Mouse (Mus musculus) lung, postnatal 0 days (tissue): Measurements from ENCODE around the gene Hcls1. TPM values are rescaled to one million over a fixed set of nuclear protein-coding genes. Genes with fewer than 3 reads are reported as not detected.

Experiments used
- ATAC-seq: fragments of 200-750 bp; cut with Nextera tagmentation; 2 replicates; pipeline ENCODE4 v1.8.0; 2017; ENCODE audit warnings: moderate library complexity
- DNase-seq: peaks from one replicate; pipeline ENCODE4 v3.0.0-alpha.2; 2016; ENCODE audit warnings: low spot score
- H3K27ac ChIP-seq: fragments of 300-500 bp; sonication (generic); 2 replicates; pipeline ENCODE4 v1.5.1; 2014; ENCODE audit warnings: antibody characterized with exemption, mild to moderate bottlenecking, low read length, mixed read lengths
- H3K27me3 ChIP-seq: fragments of 300-500 bp; sonication (generic); replicated peaks from 2 replicates; pipeline ENCODE4 v1.6.1; 2014; ENCODE audit warnings: low read length, mixed read lengths; ENCODE audit not compliant: insufficient read depth
- H3K36me3 ChIP-seq: fragments of 300-500 bp; sonication (generic); 2 replicates; pipeline ENCODE4 v1.6.1; 2014; ENCODE audit warnings: low read length, mixed read lengths; ENCODE audit not compliant: insufficient read depth
- H3K4me1 ChIP-seq: fragments of 300-500 bp; sonication (generic); 2 replicates; pipeline ENCODE4 v1.6.1; 2014; ENCODE audit warnings: antibody characterized with exemption, low read depth, low read length, mixed read lengths; ENCODE audit not compliant: insufficient read depth
- H3K4me2 ChIP-seq: fragments of 300-500 bp; sonication (generic); replicated peaks from 2 replicates; pipeline ENCODE4 v1.6.1; 2014; ENCODE audit warnings: low read depth, mild to moderate bottlenecking, low read length, moderate library complexity, mixed read lengths
- H3K4me3 ChIP-seq: fragments of 300-500 bp; sonication (generic); 2 replicates; pipeline ENCODE4 v1.5.1; 2014; ENCODE audit warnings: low read depth, low read length
- H3K9ac ChIP-seq: fragments of 300-500 bp; sonication (generic); replicated peaks from 2 replicates; pipeline ENCODE4 v1.6.1; 2014; ENCODE audit warnings: low read depth, mild to moderate bottlenecking
- H3K9me3 ChIP-seq: fragments of 300-500 bp; sonication (generic); 2 replicates; pipeline ENCODE4 v1.6.1; 2016; ENCODE audit warnings: low read length, mixed read lengths
- CTCF ChIP-seq: IDR thresholded peaks from 2 replicates; pipeline ENCODE4 v1.5.1; 2016; ENCODE audit warnings: antibody characterized with exemption, mild to moderate bottlenecking
- EP300 ChIP-seq: IDR thresholded peaks from 2 replicates; pipeline ENCODE4 v1.6.1; 2016; ENCODE audit warnings: antibody characterized with exemption, mild to moderate bottlenecking, control low read depth
- WGBS: fragments of 180-500 bp; shearing (Covaris S2); extraction: QIAGEN DNeasy Blood & Tissue Kit; methylation state at CpG from one replicate; pipeline ENCODE4 v1.1.7; 2014; 5-methylcytosine and 5-hydroxymethylcytosine counted together
- polyA plus RNA-seq: library from polyadenylated mRNA; unstranded; fragments of >200 nt; fragmentation: Nextera tagmentation; extraction: Ambion mirVana; gene quantifications from 2 replicates; pipeline ENCODE4 v1.2.1, GENCODE M21; 2015

The Hcls1 gene
- polyA plus RNA-seq, 1 experiment from 2014 or later, result 12.6 TPM

DNA sequence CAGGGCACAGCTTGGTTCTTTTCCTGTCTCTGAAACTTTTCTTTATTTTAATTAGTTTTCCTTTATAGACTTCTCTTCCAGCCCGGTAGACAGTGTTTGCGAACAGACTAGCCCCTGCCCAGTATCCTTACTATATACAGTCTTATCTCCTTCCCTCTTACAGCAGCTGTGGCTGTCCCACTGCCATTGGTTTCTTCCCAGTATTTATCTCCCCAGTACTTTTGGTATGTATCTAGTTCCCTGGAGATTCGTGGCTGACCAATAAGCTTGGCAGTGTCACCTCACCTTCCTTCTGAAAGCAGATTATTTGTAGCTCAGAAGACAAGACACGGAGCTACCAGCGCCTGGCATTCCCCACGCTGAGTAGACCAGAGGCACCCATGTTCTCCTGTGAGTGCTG, 38.1 kb upstream of the Hcls1 start:
- 94% methylated on average over 6 of the region's 6 CpGs for WGBS
- ATAC-seq (no peak), DNase-seq (no peak)
- H3K9me3 ChIP-seq, result no peaks in the 10 kb centered on the region
- no peak overlapping the region for H3K9ac ChIP-seq
- no peak overlapping the region for H3K4me3 ChIP-seq
- peaks cover 61% of the 10 kb centered on the region for H3K36me3 ChIP-seq
- TF ChIP-seq CTCF (no peak), EP300 (no peak)
- no peaks in the 10 kb centered on the region for H3K4me1 ChIP-seq
- H3K27me3 ChIP-seq, result no peaks in the 10 kb centered on the region
- no peak overlapping the region for H3K4me2 ChIP-seq
- H3K27ac ChIP-seq, result no peak overlapping the region

DNA sequence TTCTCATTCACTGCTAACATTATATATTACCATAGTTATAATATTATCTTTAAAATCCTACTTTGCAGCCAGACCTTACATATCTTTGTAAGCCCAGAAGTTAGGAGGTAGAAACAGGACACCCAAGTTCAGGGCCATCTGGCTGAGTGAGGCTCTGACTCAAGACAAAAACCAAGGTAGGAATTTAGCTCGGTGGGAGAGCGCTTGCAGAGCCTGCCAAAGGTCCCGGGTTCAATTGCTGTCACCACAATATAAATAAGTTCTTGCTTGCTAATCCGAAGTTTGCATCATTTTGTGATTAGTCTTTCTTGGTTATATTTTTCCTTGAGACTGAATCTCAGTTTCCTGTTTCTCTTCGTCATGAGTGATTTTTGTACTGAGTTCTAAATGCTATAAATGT, 31.6 kb upstream of the Hcls1 start:
- Histone ChIP-seq H3K36me3 (peaks cover 50% of the 10 kb centered on the region), H3K4me2 (no peak overlapping the region)
- 82% methylated on average over 5 of the region's 5 CpGs for WGBS

DNA sequence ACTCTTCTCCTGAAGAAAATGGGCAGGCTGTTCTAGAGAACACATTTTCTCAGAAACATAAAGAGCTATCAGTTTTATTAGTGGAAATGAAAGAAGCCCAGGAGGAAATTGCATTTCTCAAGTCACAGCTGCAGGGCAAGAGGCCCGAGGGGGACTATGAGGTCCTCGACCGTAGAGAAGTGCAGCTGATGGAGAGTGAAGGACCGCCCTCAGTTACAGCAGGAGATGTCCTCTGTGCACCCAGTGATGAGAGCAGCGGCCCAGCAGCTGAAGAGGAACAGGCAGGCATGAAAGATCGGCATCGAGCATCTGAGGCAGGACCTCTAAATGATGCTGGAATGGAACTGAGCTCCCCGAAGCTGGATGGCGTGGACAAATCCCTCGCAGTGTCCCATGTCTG, 22.9 kb upstream of the Hcls1 start:
- Histone ChIP-seq H3K4me1 (no peaks in the 10 kb centered on the region), H3K4me2 (no peak overlapping the region), H3K36me3 (peaks cover 24% of the 10 kb centered on the region), H3K9ac (no peak overlapping the region), H3K27me3 (no peaks in the 10 kb centered on the region), H3K9me3 (no peaks in the 10 kb centered on the region), H3K4me3 (no peak overlapping the region), H3K27ac (no peak overlapping the region)
- TF ChIP-seq EP300, result no peak
- no peak for TF ChIP-seq CTCF
- DNase-seq (no peak), ATAC-seq (no peak)
- 75% methylated on average over 10 of the region's 10 CpGs for WGBS

More for the DNA sequence above, 31.6 kb upstream of the Hcls1 start:
- Histone ChIP-seq H3K9ac (no peak overlapping the region), H3K4me3 (no peak overlapping the region), H3K9me3 (no peaks in the 10 kb centered on the region), H3K4me1 (no peaks in the 10 kb centered on the region), H3K27ac (no peak overlapping the region), H3K27me3 (no peaks in the 10 kb centered on the region)
- DNase-seq, result no peak
- TF ChIP-seq EP300, result no peak
- TF ChIP-seq CTCF, result no peak
- no peak for ATAC-seq

DNA sequence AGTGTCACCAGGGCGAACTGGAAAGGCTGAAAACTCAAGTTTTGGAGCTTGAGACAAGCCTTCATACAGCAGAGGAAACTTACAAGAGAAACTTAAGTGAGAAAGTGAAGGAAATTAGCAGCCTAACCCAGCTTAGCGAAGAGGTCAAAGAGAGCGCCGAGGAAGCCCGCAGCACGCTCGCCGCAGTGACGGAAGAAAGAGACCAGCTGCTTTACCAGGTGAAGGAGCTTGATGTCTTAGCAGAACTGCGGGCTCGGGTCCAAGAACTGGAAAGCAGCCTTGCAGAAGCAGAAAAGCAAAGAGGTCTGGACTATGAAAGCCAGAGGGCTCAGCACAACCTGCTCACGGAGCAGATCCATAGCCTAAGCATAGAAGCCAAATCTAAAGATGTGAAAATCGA, 22.5 kb upstream of the Hcls1 start:
- no peak overlapping the region for H3K9ac ChIP-seq
- H3K4me1 ChIP-seq, result no peaks in the 10 kb centered on the region
- peaks cover 24% of the 10 kb centered on the region for H3K36me3 ChIP-seq
- no peak overlapping the region for H3K4me2 ChIP-seq
- no peaks in the 10 kb centered on the region for H3K9me3 ChIP-seq
- H3K27me3 ChIP-seq, result no peaks in the 10 kb centered on the region
- H3K4me3 ChIP-seq, result no peak overlapping the region
- ATAC-seq, result no peak
- WGBS, result 69% methylated on average over 13 of the region's 13 CpGs
- H3K27ac ChIP-seq, result no peak overlapping the region
- no peak for TF ChIP-seq CTCF
- no peak for TF ChIP-seq EP300
- DNase-seq, result no peak

DNA sequence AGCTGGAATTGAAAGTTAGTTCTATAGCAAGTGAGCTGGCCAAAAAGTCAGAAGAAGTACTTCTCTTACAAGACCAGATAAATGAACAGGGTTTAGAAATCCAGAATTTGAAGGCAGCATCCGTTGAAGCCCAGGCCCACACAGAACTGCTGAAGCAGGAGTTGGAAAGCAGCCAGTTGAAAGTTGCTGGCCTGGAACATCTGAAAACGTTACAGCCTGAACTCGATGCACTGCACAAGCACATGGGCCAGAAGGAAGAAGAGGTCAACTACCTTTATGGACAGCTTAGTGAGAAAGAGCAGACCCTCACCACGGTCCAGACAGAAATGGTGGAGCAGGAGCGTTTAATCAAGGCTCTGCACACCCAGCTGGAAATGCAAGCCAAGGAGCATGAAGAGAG, 20.6 kb upstream of the Hcls1 start:
- 71% methylated on average over 5 of the region's 5 CpGs for WGBS
- peaks cover 29% of the 10 kb centered on the region for H3K36me3 ChIP-seq
- no peak overlapping the region for H3K4me3 ChIP-seq
- ATAC-seq (no peak), DNase-seq (no peak)
- no peaks in the 10 kb centered on the region for H3K9me3 ChIP-seq
- H3K9ac ChIP-seq, result no peak overlapping the region
- TF ChIP-seq EP300, result no peak
- TF ChIP-seq CTCF, result no peak
- no peaks in the 10 kb centered on the region for H3K4me1 ChIP-seq
- H3K27me3 ChIP-seq, result no peaks in the 10 kb centered on the region
- no peak overlapping the region for H3K4me2 ChIP-seq
- no peak overlapping the region for H3K27ac ChIP-seq

DNA sequence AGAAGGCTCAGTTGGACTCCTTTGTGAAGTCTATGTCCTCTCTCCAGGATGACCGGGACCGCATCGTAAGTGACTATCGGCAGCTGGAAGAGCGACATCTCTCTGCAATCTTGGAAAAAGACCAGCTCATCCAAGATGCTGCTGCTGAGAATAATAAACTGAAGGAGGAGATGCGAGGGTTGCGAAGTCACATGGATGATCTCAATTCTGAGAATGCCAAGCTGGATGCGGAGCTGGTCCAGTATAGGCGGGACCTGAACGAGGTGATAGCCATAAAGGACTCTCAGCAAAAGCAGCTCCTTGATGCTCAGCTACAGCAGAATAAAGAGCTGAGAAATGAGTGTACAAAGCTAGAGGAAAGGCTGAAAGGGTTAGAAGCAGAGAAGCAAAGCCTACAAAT, 16.3 kb upstream of the Hcls1 start:
- no peak for ATAC-seq
- H3K9me3 ChIP-seq, result no peaks in the 10 kb centered on the region
- TF ChIP-seq CTCF, result no peak
- no peak for TF ChIP-seq EP300
- H3K4me2 ChIP-seq, result no peak overlapping the region
- H3K9ac ChIP-seq, result no peak overlapping the region
- no peak overlapping the region for H3K27ac ChIP-seq
- no peaks in the 10 kb centered on the region for H3K27me3 ChIP-seq
- no peak overlapping the region for H3K4me3 ChIP-seq
- WGBS, result 95% methylated on average over 10 of the region's 10 CpGs
- H3K36me3 ChIP-seq, result peaks cover 24% of the 10 kb centered on the region; the same call in 1 of the 2 replicates
- no peak for DNase-seq
- no peaks in the 10 kb centered on the region for H3K4me1 ChIP-seq

DNA sequence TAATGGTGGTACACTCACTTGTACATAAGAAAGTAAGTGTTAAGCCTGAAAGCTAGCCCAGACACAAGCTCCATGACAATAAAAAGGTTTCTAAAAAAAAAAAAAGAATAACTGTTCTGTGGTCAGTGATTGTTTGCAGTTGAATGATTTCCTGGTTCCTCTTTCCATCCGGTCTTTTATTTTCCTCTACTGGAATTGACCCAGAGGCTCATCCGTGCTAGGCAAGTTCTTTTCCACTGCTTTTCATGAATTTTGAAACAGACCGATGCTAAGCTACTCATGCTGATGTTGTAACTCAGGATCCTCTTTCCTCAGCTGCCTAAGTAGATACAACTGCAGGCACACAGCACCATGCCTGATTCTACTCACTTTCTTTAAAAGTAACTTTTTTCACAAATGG, 14.4 kb upstream of the Hcls1 start:
- H3K27me3 ChIP-seq, result no peaks in the 10 kb centered on the region
- peaks cover 22% of the 10 kb centered on the region; the same call in 1 of the 2 replicates for H3K36me3 ChIP-seq
- DNase-seq, result no peak
- no peak for TF ChIP-seq CTCF
- TF ChIP-seq EP300, result no peak
- H3K27ac ChIP-seq, result no peak overlapping the region
- ATAC-seq, result no peak
- H3K9me3 ChIP-seq, result no peaks in the 10 kb centered on the region
- no peak overlapping the region for H3K4me2 ChIP-seq
- H3K4me3 ChIP-seq, result no peak overlapping the region
- H3K9ac ChIP-seq, result no peak overlapping the region
- no peaks in the 10 kb centered on the region for H3K4me1 ChIP-seq
- 78% methylated on average over 3 of the region's 3 CpGs for WGBS
